Mouse (Mus musculus) hindbrain, embryonic 15.5 days (tissue): Measurements from ENCODE around the gene Ehd1. TPM values are rescaled to one million over a fixed set of nuclear protein-coding genes. Genes with fewer than 3 reads are reported as not detected.

ENCODE experiments used
- ATAC-seq: fragments of 200-750 bp; cut with Nextera tagmentation; 2 replicates; pipeline ENCODE4 v1.8.0; 2017; ENCODE audit warnings: low read depth, moderate number of reproducible peaks, moderate TSS enrichment; ENCODE audit not compliant: low FRiP score
- H3K27ac ChIP-seq: fragments of 300-500 bp; sonication (generic); replicated peaks from 2 replicates; pipeline ENCODE4 v1.5.1; 2015; ENCODE audit warnings: mild to moderate bottlenecking, inconsistent platforms
- H3K27me3 ChIP-seq: fragments of 300-500 bp; sonication (generic); 2 replicates; pipeline ENCODE4 v1.6.1; 2015; ENCODE audit warnings: control low read depth, inconsistent platforms
- H3K36me3 ChIP-seq: fragments of 300-500 bp; sonication (generic); 2 replicates; pipeline ENCODE4 v1.6.1; 2015; ENCODE audit warnings: control low read depth, inconsistent platforms
- H3K4me1 ChIP-seq: fragments of 300-500 bp; sonication (generic); replicated peaks from 2 replicates; pipeline ENCODE4 v1.6.1; 2015; ENCODE audit warnings: control low read depth, inconsistent platforms
- H3K4me2 ChIP-seq: fragments of 300-500 bp; sonication (generic); 2 replicates; pipeline ENCODE4 v1.6.1; 2015; ENCODE audit warnings: moderate library complexity, mild to moderate bottlenecking, inconsistent platforms
- H3K4me3 ChIP-seq: fragments of 300-500 bp; sonication (generic); 2 replicates; pipeline ENCODE4 v1.5.1; 2015; ENCODE audit warnings: mild to moderate bottlenecking, inconsistent platforms
- H3K9ac ChIP-seq: fragments of 300-500 bp; sonication (generic); 2 replicates; pipeline ENCODE4 v1.6.1; 2015; ENCODE audit warnings: inconsistent platforms
- H3K9me3 ChIP-seq: fragments of 300-500 bp; sonication (generic); 2 replicates; pipeline ENCODE4 v1.6.1; 2016; ENCODE audit warnings: control low read depth, inconsistent platforms
- WGBS: fragments of 180-500 bp; shearing (Covaris S2); methylation state at CpG from one replicate; pipeline ENCODE4 v1.1.7; 2015; 5-methylcytosine and 5-hydroxymethylcytosine counted together
- polyA plus RNA-seq: library from polyadenylated mRNA; unstranded; fragments of >200 nt; fragmentation: Nextera tagmentation; extraction: Ambion mirVana; gene quantifications from 2 replicates; pipeline ENCODE4 v1.2.1, GENCODE M21; 2015

The Ehd1 gene
- polyA plus RNA-seq, 1 experiment from 2014 or later, result 103 TPM

DNA sequence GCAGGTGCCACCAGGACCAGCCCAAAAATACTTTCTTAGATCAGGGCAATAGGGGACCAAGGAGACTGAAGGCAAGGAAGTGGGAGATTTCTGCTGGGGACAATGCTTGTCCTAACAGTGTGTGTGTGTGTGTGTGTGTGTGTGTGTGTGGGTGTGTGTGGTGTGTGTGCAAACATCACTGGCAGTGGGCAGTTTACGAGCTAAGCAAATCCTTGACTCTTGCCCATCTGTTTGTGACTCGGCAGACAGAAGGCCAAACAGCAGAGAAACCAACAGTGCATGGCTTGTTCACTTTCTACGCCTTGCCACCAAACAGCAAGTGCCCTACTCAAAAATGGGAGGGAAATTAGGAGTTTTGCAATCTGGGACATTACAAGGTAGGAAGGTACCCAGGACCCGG lies 2.9 kb upstream of the Ehd1 start:
- H3K27me3 ChIP-seq, result no peaks in the 10 kb centered on the region
- H3K9me3 ChIP-seq, result no peaks in the 10 kb centered on the region
- no peak for ATAC-seq
- peaks cover 20% of the 10 kb centered on the region for H3K4me1 ChIP-seq
- no peak overlapping the region for H3K4me3 ChIP-seq
- 83% methylated on average over 4 of the region's 4 CpGs for WGBS
- H3K4me2 ChIP-seq, result no peak overlapping the region
- no peak overlapping the region for H3K27ac ChIP-seq
- H3K36me3 ChIP-seq, result no peaks in the 10 kb centered on the region
- H3K9ac ChIP-seq, result no peak overlapping the region

GRCm38 (mm10) chr19:6273998-6274608 lies 2.4 kb upstream of the Ehd1 start:
- no peak for ATAC-seq
- Histone ChIP-seq H3K36me3 (no peaks in the 10 kb centered on the region), H3K27ac (no peak overlapping the region), H3K27me3 (no peaks in the 10 kb centered on the region), H3K4me3 (no peak overlapping the region), H3K4me2 (no peak overlapping the region), H3K9me3 (no peaks in the 10 kb centered on the region), H3K9ac (no peak overlapping the region), H3K4me1 (peaks cover 25% of the 10 kb centered on the region)
- 92% methylated on average over 13 of the region's 13 CpGs for WGBS

- no peaks in the 10 kb centered on the region for H3K36me3 ChIP-seq
- H3K4me1 ChIP-seq, result peaks cover 41% of the 10 kb centered on the region
- peak; percentile 24 for ATAC-seq
- no peaks in the 10 kb centered on the region for H3K9me3 ChIP-seq
- H3K4me2 ChIP-seq, result peak overlapping the region; percentile 93
- H3K4me3 ChIP-seq, result peak overlapping the region; percentile 75
- peak overlapping the region; percentile 50 for H3K9ac ChIP-seq
- H3K27me3 ChIP-seq, result no peaks in the 10 kb centered on the region
- H3K27ac ChIP-seq, result peak overlapping the region; percentile 82
- WGBS, result 9% methylated on average over 15 of the region's 15 CpGs
Observed at GRCm38 (mm10) chr19:6275740-6276389, 660 bp upstream of the Ehd1 start.

DNA sequence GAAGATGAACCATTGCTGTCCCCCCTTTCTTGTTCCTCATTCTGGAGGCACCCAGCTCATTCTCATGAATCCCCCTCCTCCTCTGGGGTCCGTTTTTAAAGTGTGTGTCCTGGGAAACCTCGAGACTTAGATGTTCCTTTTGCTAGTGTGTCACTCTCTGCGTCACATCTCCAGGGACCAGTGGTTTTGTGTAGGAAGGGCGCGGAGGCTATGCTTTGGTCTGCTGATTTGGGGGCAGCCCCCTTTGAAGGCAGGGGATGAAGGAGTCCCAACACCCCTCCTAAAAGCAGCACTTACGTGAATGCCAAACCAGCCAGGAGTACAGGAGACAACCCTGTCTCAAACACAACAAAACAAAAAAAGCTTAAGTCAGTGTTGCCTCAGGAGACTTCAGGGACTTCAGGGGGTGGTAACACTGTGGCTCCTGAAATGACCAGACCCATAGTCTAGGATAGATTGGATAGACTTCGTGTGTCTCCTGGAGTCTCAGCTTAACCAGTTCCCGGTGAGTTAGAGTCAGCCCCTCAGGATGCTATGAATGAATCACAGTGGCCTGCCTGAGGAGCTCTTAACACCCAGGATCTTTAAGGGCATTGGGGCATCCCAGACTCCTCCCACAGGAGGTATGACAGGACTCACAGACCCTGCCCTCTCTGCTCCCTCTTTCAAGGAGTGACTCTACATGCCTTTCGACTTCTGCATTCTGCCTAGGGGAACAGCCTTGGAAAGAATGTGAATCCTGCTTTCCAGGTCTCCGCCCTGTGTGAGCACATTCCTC lies 1.3 kb downstream of the Ehd1 start:
- Histone ChIP-seq H3K4me3 (peak overlapping the region; percentile 75), H3K9ac (peak overlapping the region; percentile 85), H3K27ac (peak overlapping the region; percentile 82; the same call in 1 of the 2 replicates), H3K27me3 (no peaks in the 10 kb centered on the region), H3K4me1 (peaks cover 43% of the 10 kb centered on the region), H3K4me2 (peak overlapping the region; percentile 93), H3K36me3 (peaks cover 19% of the 10 kb centered on the region), H3K9me3 (no peaks in the 10 kb centered on the region)
- WGBS, result 7% methylated on average over 10 of the region's 10 CpGs
- no peak for ATAC-seq

DNA sequence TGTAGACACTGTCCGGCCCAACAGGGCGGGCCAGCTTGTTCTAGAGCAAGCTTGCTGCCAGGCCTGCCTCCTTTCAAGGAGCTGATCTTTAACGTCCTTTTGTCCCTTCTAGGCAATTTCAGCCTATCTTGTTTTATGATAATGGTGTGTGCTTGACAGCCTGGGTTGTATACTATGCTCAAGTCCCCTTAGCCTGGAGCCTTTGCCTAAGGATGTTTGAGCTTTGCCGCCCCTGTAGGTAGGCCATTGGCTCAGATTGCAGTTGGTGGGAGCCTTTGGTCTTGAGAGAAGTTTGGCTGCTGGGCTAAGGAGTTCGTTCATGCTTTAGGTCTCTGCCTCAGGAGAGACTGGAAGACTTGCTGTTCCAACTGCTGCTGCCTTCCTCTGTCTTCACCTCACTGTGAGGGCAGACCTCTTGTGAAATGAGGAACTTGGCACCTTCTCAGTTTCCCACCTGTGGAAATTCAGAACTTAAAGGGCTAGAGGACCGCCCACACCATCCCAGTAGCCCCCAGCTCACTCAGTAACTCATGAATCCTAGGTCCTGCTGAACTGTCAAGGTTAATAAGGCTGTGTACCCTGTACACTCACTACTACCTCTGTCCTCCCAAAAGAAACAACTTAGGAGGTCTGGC lies 2.0 kb downstream of the Ehd1 start:
- H3K27me3 ChIP-seq, result no peaks in the 10 kb centered on the region
- no peak overlapping the region; the same call in 1 of the 2 replicates for H3K27ac ChIP-seq
- H3K9me3 ChIP-seq, result no peaks in the 10 kb centered on the region
- peak overlapping the region; percentile 93 for H3K4me2 ChIP-seq
- WGBS, result 38% methylated on average over 6 of the region's 6 CpGs
- H3K9ac ChIP-seq, result peak overlapping the region; percentile 85
- no peak for ATAC-seq
- peaks cover 43% of the 10 kb centered on the region for H3K4me1 ChIP-seq
- peaks cover 26% of the 10 kb centered on the region for H3K36me3 ChIP-seq
- H3K4me3 ChIP-seq, result peak overlapping the region; percentile 75

- H3K4me3 ChIP-seq, result peak overlapping the region; percentile 75
- peaks cover 43% of the 10 kb centered on the region for H3K4me1 ChIP-seq
- no peaks in the 10 kb centered on the region for H3K9me3 ChIP-seq
- 88% methylated on average over 6 of the region's 6 CpGs for WGBS
- peak overlapping the region; percentile 93 for H3K4me2 ChIP-seq
- H3K9ac ChIP-seq, result no peak overlapping the region; the same call in 1 of the 2 replicates
- peaks cover 31% of the 10 kb centered on the region for H3K36me3 ChIP-seq
- H3K27me3 ChIP-seq, result no peaks in the 10 kb centered on the region
- no peak overlapping the region for H3K27ac ChIP-seq
- no peak for ATAC-seq
Observed at GRCm38 (mm10) chr19:6279481-6280144, 3.1 kb downstream of the Ehd1 start.

DNA sequence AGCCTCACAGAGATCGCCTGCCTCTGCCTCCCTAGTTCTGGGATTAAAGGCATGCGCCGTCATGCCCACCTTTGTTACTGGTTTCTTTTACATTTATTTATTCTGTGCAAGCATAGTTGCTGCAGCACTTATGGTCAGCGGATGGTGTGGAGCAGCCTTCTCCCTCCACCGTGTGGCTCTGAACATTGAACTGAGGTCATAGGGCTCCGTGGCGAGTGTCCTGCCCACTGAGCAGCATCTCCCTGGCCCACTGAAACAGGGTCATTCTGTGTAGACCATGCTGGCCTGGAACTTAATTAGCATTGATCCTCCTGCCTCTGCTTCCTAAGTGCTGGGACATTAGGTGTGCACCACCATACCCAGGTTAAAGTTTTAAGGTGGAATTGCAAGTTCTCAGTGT lies 4.0 kb downstream of the Ehd1 start:
- no peak for ATAC-seq
- H3K9ac ChIP-seq, result no peak overlapping the region
- WGBS, result 89% methylated on average over 7 of the region's 7 CpGs
- no peak overlapping the region for H3K4me2 ChIP-seq
- no peaks in the 10 kb centered on the region for H3K27me3 ChIP-seq
- H3K9me3 ChIP-seq, result no peaks in the 10 kb centered on the region
- no peak overlapping the region for H3K4me3 ChIP-seq
- no peak overlapping the region for H3K27ac ChIP-seq
- peaks cover 31% of the 10 kb centered on the region for H3K36me3 ChIP-seq
- peaks cover 40% of the 10 kb centered on the region for H3K4me1 ChIP-seq

GRCm38 (mm10) chr19:6281122-6282020 lies 4.8 kb downstream of the Ehd1 start:
- Histone ChIP-seq H3K36me3 (peaks cover 35% of the 10 kb centered on the region), H3K9ac (no peak overlapping the region), H3K27me3 (no peaks in the 10 kb centered on the region), H3K4me3 (no peak overlapping the region), H3K4me2 (no peak overlapping the region), H3K27ac (no peak overlapping the region), H3K4me1 (peaks cover 41% of the 10 kb centered on the region), H3K9me3 (no peaks in the 10 kb centered on the region)
- 88% methylated on average over 14 of the region's 14 CpGs for WGBS
- ATAC-seq, result no peak

- Histone ChIP-seq H3K4me1 (peaks cover 48% of the 10 kb centered on the region), H3K4me2 (no peak overlapping the region), H3K9me3 (no peaks in the 10 kb centered on the region), H3K4me3 (no peak overlapping the region), H3K36me3 (peaks cover 42% of the 10 kb centered on the region), H3K27me3 (no peaks in the 10 kb centered on the region), H3K27ac (no peak overlapping the region), H3K9ac (no peak overlapping the region)
- WGBS, result 86% methylated on average over 5 of the region's 5 CpGs
- no peak for ATAC-seq
Observed at GRCm38 (mm10) chr19:6283001-6283400, 6.5 kb downstream of the Ehd1 start.

DNA sequence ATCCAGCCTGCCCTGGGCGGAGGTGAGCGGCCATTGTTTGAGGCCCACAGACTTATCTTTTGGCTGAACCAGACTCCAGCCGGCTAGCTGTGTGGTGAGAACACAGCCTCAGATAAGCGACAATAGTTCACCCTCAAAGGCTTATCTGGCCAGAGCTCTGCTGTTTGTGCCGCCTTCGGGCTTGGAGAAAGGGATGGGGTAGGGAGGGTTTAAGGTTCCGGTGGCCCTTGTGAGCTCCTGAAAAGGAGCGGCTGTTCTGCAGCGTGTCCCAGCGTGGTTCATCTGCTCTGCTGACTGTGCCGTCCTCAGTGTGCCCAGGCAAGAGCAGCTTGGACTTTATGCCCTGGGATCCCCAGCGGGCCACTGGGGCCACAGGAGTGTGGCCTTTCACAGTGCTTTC lies 8.0 kb downstream of the Ehd1 start:
- Histone ChIP-seq H3K4me2 (no peak overlapping the region), H3K27me3 (no peaks in the 10 kb centered on the region), H3K9me3 (no peaks in the 10 kb centered on the region), H3K4me1 (peaks cover 39% of the 10 kb centered on the region), H3K4me3 (no peak overlapping the region), H3K9ac (no peak overlapping the region), H3K36me3 (peaks cover 42% of the 10 kb centered on the region), H3K27ac (no peak overlapping the region)
- ATAC-seq, result no peak
- WGBS, result 95% methylated on average over 12 of the region's 12 CpGs

DNA sequence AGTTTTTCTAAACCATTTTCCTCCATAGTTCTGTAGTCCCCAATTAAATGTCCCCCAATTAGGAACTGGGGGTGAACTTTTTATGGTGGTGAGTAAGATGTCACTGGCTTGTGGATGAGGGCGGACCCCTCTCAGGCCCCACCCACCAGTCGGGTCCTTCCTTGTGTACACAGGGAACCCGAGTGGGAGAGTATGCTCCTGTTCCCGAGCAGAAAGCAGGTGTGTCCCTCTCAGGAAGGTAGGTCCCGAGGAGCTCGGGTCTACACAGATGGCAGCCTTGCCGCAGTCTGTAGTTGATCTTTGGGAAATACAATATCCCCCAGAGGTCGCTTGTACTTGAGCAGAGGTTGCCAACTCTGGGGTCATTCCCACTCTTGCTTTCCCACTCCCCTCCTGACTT lies 8.7 kb downstream of the Ehd1 start:
- Histone ChIP-seq H3K9me3 (no peaks in the 10 kb centered on the region), H3K36me3 (peaks cover 42% of the 10 kb centered on the region), H3K9ac (no peak overlapping the region), H3K27ac (no peak overlapping the region), H3K4me2 (no peak overlapping the region), H3K4me3 (no peak overlapping the region), H3K4me1 (peaks cover 32% of the 10 kb centered on the region), H3K27me3 (no peaks in the 10 kb centered on the region)
- no peak for ATAC-seq
- WGBS, result 86% methylated on average over 8 of the region's 8 CpGs
